Mouse (Mus musculus): Measurements from ENCODE around the gene Prpf18.
"Not testable (repeated sequence)": the region's sequence is repeated elsewhere in the genome, so short reads cannot be mapped to it uniquely, and the experiment has no call there.

Prpf18 gene

GRCm38 (mm10) chr2:4615014-4615546, 36.8 kb downstream of the Prpf18 start:
- no peak for DNase-seq (ENCODE audit: extremely low spot score, low spot score)

- not testable (repeated sequence) for DNase-seq (ENCODE audit: extremely low spot score, low spot score)
Observed at GRCm38 (mm10) chr2:4614276-4614929, 37.5 kb downstream of the Prpf18 start.

DNA sequence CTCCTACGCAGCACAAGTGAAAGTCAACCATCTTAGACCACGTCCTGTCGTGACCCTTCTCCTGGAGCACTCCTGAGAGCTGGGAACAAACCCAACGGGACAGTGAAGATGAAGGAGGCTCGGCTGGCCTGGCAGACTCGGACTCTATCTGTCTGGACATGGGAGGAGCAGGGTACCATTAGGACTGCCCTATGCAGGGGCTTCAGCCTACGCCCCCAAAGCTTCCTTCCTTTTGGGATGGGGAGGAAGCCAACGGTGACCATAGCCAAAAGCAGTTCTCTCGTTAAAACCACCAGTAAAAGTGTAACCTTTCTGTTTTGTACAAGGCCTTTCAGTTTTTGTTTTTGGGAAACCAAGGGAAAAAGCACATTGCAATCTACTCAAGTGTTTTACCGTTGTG, 40.2 kb downstream of the Prpf18 start:
- DNase-seq (ENCODE audit: extremely low spot score, low spot score), result no peak

DNA sequence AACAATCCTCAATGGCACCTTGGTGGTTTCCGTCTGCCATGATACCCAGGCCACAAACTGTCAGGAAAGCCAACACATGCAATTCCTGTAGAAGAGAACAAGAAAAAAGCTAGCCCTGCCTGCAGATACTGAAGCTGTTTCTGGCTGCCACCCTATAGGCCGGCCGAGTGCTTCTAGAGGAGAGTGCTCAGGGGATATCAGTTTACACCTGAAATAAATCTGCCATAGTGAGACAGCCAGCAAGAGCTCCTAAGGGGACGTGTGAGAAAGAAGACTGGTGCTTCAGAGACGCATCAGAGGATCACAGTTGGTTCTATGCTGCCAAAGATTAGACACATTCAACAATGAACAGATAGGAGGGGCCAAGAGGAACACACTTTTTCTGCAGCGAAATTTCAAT, 40.6 kb downstream of the Prpf18 start:
- no peak for DNase-seq (ENCODE audit: extremely low spot score, low spot score)

DNA sequence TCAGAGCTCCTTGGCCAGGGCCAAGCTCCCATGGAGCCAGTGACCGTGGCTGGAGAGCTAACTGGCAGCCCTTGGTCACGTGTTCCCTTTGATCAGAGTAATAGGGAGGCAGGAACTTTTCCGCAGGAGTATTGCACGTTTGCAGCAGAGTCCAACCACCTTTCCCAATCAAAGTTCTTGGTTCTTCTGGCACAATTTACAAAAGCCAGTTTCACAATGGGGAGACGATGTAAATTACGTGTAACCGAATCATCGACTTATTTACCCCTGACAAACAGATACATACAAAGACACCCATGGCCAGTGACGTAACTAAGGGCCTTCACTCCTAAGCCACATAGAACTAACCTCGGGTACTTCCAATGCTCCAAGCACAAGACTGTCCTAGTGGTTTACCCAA, 42.5 kb downstream of the Prpf18 start:
- no peak for DNase-seq (ENCODE audit: extremely low spot score, low spot score)

GRCm38 (mm10) chr2:4608253-4608652, 43.7 kb downstream of the Prpf18 start:
- no peak for DNase-seq (ENCODE audit: extremely low spot score, low spot score)

DNA sequence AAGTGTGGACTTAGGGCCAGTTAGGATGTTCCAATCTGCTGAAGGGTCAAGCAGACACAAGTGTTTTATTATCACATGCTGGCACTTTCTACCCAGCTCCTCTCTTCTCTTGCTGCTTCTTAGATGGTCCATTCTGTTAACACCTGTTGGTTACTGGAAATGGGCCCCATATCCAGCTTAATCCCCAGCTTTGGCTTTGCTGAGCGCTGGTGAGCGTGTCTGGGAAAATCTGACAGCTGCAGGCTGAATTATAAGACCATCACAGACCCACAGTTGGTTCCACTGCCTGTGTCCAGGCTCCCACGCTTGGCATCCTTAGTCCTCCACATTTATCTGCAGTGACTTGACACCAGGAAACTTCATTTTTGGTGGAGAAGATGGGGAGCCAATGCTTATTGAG, 45.4 kb downstream of the Prpf18 start:
- no peak for DNase-seq (ENCODE audit: extremely low spot score, low spot score)

- no peak for DNase-seq (ENCODE audit: extremely low spot score, low spot score)
Observed at GRCm38 (mm10) chr2:4603361-4603945, 48.5 kb downstream of the Prpf18 start.

GRCm38 (mm10) chr2:4601034-4601890, 50.7 kb downstream of the Prpf18 start:
- DNase-seq (ENCODE audit: extremely low spot score, low spot score), result peak; percentile 56

DNA sequence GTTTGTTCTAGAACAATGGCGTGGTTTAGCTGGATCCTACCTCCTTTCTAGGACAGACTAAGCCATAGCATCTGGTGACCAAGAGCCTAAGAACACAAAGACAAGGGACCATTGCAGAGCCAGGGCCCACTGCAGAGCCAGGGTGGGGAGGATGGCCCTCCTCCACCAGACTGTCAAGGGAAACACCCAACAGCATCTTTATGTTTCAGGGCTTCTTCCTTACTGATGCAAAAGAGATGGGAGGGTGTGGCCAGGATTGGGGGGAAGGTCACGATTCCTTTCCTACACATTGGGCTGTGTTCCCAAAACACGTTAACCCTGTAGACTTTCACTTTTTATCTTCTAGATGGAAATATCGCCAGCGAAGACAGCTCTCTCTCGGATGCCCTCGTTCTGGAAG, 54.9 kb downstream of the Prpf18 start:
- no peak for DNase-seq (ENCODE audit: extremely low spot score, low spot score)

- DNase-seq (ENCODE audit: extremely low spot score, low spot score), result no peak
Observed at GRCm38 (mm10) chr2:4593878-4594387, 58.0 kb downstream of the Prpf18 start.

DNA sequence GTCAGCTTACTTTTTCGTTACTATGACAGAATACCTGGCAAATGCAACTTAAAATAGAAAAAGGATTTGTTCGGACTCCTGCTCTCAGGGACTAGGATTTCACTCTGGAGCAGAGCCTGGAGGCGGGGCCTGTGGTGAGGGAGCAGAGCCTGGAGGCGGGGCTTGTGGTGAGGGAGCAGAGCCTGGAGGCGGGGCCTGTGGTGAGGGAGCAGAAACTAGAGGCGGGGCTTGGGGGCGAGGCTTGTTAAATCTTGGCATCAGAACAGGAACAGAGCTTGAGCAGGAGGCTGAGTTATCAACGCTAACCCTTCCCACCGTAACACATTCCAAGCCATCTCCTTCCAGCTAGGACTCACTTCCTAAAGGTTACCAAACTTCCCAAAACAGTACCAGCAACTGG, 58.5 kb downstream of the Prpf18 start:
- DNase-seq (ENCODE audit: extremely low spot score, low spot score), result no peak

DNA sequence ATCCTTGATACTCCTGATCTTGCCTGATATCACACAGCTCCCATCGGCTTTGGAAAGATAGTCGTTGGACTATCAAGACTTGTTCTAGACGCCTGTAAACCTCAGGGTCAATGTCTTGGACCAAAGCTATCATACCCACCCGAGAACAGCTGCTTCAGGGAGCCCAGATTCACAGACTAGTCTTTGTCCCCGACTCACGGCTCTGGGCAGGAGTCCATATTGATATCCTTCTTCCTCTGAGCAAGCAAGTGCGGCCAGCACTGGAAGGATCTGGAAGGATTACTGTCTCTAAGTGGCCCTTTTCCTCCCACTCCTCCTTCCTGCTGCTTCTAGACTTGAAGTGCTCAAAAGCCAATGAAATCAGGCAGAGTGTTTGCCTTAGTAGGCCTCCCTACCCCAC, 59.2 kb downstream of the Prpf18 start:
- no peak for DNase-seq (ENCODE audit: extremely low spot score, low spot score)

- no peak for DNase-seq (ENCODE audit: extremely low spot score, low spot score)
Observed at GRCm38 (mm10) chr2:4591647-4592046, 60.3 kb downstream of the Prpf18 start.

GRCm38 (mm10) chr2:4587685-4588409, 64.1 kb downstream of the Prpf18 start:
- peak; percentile 58 for DNase-seq (ENCODE audit: extremely low spot score, low spot score)

DNA sequence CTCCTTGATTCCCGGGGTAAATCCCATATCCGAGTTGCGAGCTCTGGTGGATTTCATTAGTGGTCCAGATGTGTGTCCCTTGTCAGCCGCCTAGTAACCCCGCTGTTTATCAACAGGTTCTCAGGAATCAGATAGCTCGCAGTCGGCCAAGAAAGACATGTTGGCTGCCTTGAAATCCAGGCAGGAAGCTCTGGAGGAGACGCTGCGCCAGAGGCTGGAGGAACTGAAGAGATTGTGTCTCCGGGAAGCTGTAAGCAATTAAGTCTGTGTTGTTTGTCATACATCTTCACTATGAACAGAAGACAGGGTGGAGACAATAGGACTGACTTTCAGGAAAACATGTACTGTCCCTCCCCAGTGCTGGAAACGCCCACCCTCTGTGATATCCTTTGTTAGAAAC, 65.7 kb downstream of the Prpf18 start:
- DNase-seq (ENCODE audit: extremely low spot score, low spot score), result no peak

DNA sequence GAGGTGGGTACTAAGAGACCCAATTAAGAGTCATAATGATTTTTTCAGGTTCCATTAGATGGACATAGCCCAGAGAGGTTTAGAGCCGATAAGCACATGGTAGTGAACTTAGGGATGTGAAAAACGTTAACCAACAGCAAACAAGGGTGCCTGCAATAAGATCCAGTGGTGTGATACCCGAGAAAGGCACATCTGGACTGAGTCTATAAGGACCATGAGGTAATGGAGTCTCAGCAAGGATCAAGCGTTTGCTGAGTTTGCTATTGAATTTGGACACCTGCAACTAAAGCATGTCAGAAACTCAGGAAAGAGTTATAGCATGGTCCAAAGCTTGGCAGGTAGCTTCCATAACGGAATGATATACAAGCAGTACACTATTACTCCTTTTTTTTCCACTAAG, 67.7 kb downstream of the Prpf18 start:
- DNase-seq (ENCODE audit: extremely low spot score, low spot score), result no peak

DNA sequence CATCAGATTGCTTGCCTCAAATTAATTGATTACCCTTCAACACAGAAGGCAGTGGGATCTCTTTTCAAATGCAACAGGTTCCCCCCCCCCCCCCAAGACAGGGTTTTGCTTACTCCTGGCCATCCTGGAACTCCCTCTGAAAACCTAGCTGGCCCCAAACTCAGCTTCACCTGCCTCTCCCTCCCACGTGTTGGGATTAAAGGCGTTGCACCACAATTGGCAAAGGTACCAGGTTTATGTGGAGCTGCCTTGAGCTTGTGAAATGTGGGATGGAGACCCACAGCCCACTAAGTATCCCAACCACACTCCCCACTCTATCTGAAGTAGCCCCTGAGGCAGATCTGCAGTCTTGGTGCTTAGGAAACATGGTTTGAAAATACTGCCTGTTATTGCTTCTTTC, 69.0 kb downstream of the Prpf18 start:
- no peak for DNase-seq (ENCODE audit: extremely low spot score, low spot score)

GRCm38 (mm10) chr2:4580666-4581065, 71.2 kb downstream of the Prpf18 start:
- DNase-seq (ENCODE audit: extremely low spot score, low spot score), result no peak

GRCm38 (mm10) chr2:4579357-4580068, 72.4 kb downstream of the Prpf18 start:
- DNase-seq (ENCODE audit: extremely low spot score, low spot score), result no peak

DNA sequence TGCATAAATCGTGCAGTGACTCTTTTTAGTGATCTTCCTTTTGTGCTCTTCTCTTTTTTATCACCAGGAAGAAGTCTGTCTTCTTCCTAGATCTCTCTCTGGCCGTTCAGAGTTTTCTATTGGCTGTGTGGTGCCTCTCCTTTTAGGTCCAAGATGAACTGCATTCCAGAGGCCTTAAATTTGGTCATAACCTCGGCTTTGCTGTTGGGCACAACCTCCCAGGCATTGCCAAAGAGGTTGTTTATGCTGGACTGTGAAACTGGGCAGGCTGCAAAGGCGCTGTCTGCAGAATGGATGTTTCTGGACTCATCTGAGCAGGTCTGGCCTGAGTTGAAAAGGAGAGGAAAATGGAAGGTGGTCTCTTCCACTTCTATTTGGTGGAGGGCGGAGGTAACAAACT, 73.6 kb downstream of the Prpf18 start:
- DNase-seq (ENCODE audit: extremely low spot score, low spot score), result no peak

Data from neural tube, embryonic 10.5 days (tissue).